Mouse (Mus musculus) layer of hippocampus, postnatal 25 days (tissue): ENCODE measurements at regions not wholly inside any gene's neighbourhood (a gene's known extent, or its start where the extent isn't known, plus 50 kb on each side); places are given as distances from the start of the nearest gene placed in this dataset.

Source experiments
- DNase-seq, 2 experiments: peaks; one replicate each; pipeline ENCODE4 v3.0.0; 2022; ENCODE audit warnings: mixed read lengths in 2 of 2, low spot score in 1 of 2; ENCODE audit errors: extremely low spot score in 1 of 2

- DNase-seq, result no peak
These were observed 205.9 kb upstream of the Grm7 start for GRCm38 (mm10) chr6:110439509-110439908.

GRCm38 (mm10) chr6:110463370-110463769, 182.0 kb upstream of the Grm7 start:
- no peak for DNase-seq

- no peak for DNase-seq
These were observed 177.7 kb upstream of the Grm7 start for GRCm38 (mm10) chr6:110467661-110468060.

GRCm38 (mm10) chr6:110505861-110506260, 139.5 kb upstream of the Grm7 start:
- DNase-seq, result no peak

- DNase-seq, result no peak
These were observed 134.9 kb upstream of the Grm7 start for GRCm38 (mm10) chr6:110510494-110510893.

GRCm38 (mm10) chr6:110538731-110539191, 106.6 kb upstream of the Grm7 start:
- DNase-seq, result peak in 1 of 2 experiments; percentile 12

GRCm38 (mm10) chr6:110545542-110545941, 99.8 kb upstream of the Grm7 start:
- no peak for DNase-seq

- no peak for DNase-seq
These were observed 90.5 kb upstream of the Grm7 start for GRCm38 (mm10) chr6:110554847-110555246.

- DNase-seq, result no peak
These were observed 85.7 kb upstream of the Grm7 start for GRCm38 (mm10) chr6:110559656-110560055.

GRCm38 (mm10) chr6:110560426-110560825, 85.0 kb upstream of the Grm7 start:
- DNase-seq, result no peak

GRCm38 (mm10) chr6:110577216-110577615, 68.2 kb upstream of the Grm7 start:
- no peak for DNase-seq
